Mouse (Mus musculus): ENCODE measurements around the gene Wwox.

The Wwox gene

DNA sequence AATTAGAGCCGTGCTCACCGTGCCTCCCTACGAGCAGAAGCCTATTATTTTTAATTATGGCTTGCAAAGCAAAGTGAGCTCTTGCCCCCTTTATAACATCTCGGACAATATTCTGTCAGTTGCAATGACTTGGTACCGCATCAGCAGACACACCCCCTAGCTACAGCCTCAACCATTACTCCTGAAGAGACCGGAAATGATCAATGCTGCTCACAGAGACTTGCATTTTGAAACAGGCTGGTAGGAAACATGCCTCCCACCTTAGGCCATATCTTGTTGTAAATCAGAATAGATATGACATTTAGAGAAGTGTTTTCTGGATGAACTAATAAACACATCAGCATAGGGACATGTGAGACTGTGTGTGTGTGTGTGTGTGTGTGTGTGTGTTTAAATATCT is 911.3 kb downstream of the Wwox start:
- DNase-seq (ENCODE audit: low spot score in 2 of 2), result no peak

DNA sequence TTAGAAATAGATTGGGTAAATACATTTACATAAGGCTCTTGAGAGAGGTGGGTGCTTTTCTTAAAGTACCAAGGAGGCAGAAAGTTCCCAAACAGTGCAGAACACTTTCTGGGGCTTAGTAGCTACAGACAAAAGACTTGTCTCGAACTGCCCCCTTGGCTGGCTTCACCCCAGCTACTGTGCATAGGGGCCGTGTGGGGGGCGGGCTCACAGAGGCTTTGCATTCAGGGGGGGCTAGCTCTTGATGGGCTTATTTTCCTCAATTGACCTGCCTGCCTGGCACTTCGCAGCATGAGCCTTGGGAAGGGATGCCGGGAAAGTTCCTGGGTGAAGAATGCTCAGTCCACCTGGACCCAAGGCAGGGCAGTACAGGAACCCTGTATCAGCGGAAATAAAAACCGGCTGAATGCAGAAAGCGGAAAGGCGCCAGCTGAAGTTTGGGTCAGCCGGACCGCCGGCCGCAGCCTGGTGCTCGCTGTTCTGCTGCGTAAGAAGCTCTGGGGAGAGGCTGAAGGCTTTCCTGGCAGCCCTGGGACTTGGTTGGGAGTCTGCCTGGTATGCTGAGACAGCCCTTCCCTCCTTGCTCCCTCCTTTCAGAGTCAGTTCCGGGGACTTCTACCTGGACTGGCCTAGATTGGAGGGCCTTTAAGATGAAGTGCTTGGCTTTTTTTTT is 918.3 kb downstream of the Wwox start:
- no peak for DNase-seq (ENCODE audit: low spot score in 2 of 2)

DNA sequence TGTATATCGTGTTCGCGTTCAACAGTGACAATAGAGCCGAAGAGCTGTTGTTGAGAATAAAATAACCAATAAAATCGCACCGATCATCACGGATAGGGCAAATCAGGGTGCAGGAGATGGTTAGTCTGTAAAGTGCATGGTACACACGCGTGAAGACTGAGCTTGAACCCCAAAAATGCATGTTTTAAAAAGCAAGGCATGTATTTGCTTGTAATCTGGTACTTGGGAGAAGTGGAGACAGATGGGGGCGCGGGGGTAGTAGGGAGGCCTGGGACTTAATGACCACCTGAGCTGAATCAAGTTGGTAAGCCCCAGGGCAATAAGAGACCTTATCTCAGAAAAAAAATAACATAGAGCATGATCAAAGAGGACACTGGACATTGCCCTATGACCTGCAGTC is 919.0 kb downstream of the Wwox start:
- DNase-seq (ENCODE audit: low spot score in 2 of 2), result no peak

DNA sequence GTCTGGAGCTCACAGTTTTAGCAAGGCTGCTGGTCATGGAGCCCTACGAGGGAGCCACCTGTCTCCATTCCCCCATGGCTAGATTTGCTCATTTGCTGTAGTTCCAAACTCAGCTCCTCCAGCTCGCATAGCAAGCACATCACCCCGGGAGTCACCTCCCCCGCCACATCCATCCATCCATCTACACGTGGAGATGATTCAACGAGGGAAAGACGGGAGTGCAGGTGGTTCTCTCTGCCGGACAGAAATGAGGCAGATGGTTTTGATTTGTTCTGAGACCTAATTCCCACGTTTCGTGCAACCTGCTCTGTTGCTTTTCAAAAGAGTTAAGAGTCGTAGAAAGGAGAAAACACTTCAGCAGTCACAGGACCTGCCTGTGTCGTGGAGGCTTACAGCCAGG is 920.2 kb downstream of the Wwox start:
- no peak for DNase-seq (ENCODE audit: low spot score in 2 of 2)

DNA sequence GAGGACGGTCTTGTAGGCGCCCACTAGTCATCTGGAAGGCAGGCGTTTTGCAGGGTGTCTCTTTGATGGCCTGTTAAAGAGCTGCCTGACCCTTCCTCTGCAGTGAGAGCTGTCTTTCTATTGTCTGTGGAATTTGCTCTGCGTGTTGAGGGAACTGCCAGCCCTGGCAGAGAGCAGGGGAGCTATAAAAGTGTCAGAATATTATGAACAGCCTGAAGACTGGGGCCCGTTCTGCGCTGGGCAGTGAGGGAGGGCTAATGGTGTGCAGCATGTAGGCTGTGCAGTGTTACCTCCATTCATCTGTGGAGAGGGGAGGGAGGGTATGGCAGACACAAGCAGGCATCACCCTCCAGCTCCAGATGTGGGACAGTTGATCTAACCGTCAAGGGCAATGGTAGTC is 923.1 kb downstream of the Wwox start:
- DNase-seq (ENCODE audit: low spot score in 2 of 2), result no peak

DNA sequence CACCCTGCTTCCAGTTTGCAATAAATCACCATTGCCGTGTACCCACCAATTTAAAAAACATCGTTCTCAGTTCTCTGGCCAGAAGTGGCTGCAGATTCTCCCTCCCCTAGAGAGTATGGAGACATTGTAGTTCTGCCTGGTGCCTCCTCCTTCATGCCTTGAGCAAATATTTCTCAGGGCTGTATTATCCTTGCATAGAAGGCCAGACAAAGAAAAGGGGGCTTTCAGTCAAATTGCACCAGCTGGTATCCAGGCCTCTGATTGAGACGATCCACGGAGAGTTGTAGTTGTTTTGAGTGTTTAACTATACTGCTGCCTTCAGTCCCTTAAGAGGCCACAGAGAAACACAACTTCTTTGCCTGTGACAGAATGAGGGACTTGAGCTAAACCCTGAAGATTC is 935.5 kb downstream of the Wwox start:
- no peak for DNase-seq (ENCODE audit: low spot score in 2 of 2)

DNA sequence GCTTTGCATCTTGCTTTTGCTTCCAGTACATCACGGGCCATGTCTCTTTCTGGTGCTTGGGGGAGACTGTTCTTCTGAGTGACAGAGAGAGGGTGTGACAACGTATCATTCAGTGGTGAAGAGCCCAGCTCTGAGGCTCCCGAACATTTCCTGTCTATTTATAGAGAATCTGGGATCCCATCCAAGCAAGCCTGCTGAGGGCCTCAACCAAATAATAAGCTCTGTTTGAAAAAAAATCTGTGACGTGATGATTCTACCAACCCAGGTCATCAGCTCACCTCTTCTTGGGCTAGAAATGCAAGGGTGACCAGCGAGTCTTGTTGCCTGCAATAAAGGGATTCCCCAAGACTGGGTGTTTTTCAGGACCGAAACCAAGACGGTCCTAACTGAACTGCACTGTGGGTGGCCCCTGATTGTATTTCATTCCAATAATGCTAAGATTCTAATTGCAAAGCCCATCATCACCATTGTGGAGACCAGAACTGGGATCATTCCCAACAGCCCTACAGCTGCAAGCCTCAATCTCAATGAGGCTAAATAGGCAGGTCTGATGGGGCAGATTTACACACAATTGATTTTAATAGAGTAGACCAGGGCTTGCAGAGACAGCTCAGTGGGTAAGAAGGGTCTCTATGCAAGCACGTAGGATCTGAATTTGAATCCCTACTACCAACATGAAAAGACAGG is 936.0 kb downstream of the Wwox start:
- peak in 1 of 2 experiments; percentile 31 for DNase-seq (ENCODE audit: low spot score in 2 of 2)

DNA sequence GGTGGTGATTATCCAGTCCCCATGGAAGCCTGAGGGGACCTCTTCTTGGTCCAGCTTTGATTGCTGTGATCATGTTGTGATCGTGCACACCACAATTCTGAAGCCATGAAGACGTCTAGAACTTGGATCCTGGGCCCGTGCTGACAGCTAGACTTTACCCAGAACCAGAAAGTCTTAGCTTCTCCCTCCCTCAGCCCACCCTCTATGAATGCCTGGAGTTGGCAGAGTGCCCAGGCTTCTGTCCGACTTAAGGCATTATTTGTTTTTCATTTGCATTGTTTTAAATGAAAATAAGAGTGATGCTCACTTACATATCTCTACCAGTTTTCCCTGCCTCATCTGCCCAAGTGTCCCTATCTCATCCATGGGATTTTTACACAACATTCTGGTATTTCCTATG is 937.9 kb downstream of the Wwox start:
- DNase-seq (ENCODE audit: low spot score in 2 of 2), result no peak

DNA sequence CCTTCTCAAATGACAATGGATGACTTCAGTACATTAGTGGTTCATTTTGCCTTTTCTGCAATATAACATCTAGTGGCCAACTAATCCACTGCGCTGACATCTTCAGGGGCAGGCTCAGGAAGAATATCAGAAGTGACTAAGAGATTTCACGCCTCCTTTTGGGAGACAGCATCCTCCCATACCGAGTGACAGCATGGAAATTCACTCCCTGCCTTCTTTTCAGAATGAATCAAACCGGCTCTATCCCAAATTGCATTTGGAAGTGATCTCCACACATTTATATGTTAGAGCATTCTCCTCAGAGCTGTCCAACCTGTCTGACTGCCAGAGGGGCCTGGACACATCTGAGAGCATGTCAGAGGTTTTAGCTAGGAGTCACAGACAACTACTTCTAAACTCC is 940.6 kb downstream of the Wwox start:
- no peak for DNase-seq (ENCODE audit: low spot score in 2 of 2)

DNA sequence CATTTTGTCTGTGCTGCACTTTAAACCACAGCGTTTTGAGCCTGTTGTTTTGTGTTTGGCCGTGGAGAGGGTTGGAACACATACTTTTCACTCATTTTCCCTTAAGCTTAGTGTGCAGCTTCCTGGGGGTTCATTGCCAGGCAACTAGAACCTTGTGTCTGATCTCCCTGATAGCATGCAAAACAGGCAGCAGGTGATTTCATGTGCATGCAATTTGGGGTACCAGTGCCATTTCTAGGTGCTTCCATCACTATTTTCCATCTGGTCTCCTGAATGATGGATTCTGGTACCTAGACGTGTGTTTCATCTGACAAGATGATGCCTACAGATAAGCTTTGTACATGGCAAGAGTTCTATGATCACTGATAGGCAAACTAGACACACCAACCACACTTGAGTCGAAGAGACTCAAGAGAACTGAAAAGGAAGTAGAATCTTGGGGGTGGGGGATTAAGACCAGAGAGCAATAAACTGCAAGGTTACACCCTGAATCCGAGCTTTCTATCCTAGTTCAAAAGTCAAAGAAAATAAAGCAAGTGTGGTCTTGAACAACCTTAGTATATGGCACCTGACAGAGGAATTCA is 951.6 kb downstream of the Wwox start:
- DNase-seq (ENCODE audit: low spot score in 2 of 2), result no peak

DNA sequence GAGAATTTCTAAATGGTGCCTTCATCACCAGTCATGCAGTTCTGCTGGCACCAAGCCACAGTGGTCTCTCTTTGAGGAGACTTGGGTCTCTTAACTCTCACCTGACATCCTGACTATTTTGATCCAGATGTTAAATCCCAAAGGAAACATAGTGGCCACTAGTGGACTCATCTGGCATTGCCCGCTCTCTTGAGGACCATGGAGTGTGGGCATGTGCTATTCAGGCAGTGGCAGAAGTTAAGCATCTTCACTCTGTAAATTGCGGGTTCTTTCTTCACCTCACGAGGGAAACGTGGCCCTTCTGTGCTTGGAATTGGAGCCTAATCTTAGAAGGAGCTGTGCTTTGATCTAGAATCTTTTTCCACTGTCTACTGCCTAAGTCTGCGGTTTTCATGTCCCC is 956.4 kb downstream of the Wwox start:
- DNase-seq (ENCODE audit: low spot score in 2 of 2), result no peak

DNA sequence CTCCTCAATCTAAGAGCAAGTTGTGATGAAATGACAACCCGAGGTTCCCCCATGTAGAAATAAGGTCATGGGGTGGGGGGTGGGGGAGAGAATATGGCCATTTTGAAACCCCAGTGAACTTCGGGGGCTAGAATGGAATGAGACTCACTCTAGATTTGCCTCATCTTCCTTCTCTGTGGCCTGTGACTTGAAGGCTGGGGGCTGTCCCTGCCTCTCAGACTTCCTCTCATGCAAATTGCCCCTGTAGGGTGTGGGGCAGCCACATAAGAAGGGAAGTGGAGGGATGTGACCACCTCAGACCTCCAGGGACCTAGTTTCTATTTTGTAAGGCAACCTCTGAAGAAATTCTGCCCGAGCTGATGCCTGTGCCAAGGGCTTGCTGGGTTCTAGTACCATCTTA is 958.5 kb downstream of the Wwox start:
- DNase-seq (ENCODE audit: low spot score in 2 of 2), result no peak

DNA sequence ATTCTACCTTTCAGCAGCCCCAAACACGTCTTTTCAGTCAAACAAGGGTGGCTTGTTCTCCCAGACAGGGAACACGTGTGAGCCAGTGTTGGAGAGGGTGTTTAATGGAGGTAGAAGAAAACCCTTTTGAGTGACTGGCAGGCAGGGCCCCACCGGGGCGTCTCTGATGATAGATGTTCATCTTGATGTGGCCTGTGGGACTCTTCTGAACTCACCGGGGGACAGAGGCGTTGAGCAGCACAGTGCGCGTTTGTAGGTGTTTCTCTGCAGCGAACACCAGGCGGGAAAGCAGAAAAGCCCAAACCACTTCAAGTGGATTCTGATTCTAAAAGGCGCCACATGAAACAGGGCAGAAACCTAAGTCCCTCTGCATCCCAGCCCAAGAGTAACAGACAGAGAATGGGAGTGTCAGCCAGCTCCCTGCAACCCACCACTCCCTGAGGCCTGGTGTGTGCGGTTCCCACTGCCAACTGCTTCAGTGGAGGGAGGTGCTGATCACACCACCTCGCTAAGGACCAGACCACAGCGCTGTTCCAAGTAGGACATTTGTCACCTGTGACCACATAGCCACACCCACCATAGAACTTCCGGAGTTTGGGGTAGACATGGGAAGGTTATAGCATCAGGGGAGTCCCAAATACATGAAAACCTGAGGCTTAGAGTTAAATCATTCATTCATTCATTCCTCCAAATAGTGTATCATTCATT is 960.7 kb downstream of the Wwox start:
- no peak for DNase-seq (ENCODE audit: low spot score in 2 of 2)

Data from frontal cortex, postnatal 36 days (tissue).